Mouse (Mus musculus): ENCODE results near the gene Olfr616. TPM values are rescaled to one million over a fixed set of nuclear protein-coding genes. Genes with fewer than 3 reads are reported as not detected.

Olfr616 gene
- polyA plus RNA-seq (2017; shearing (Covaris generic)): not detected

DNA sequence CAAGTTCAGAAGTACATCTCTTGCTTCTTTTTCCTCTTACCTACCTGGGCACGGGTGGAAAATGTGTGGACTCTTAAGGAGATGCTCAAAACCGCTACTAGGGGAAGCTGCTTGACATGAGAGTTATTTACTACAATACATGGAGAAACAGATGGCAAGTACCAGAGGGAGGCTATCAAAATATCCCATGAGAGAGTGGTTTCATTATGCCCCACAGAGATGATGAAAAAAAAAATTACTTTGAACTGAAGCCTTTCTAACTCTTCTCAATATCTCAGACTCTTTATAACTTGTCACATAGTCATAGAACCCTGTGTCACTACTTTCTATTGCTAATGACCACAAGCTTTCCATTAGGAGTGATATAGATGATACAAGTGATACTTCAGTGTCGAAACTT lies at the start of gene Olfr616:
Gene Olfr616, minus strand, starts transcription at position 101 of the 400 bp plus-strand sequence.

DNA sequence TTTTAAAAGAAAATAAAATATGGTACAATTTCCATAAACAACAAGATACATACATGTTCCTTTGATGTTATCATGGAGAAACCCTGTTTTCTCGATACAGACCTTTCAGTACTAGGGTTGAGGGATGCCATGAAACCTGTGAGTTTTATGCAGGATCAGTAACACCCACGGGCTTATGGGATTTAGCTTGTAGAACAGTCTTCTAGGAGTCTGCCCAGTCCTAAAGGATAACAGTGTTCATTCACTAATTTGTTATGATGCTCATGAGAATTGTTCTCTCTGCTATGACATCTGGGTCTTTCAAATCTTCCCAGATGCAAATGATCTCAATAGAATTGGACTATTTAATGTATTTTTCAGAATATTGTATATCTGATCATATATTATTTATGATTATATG lies 43.5 kb upstream of the Olfr616 start, which contains the start of gene Olfr620:
Gene Olfr620, minus strand, starts transcription at position 101 of the 400 bp plus-strand sequence.

DNA sequence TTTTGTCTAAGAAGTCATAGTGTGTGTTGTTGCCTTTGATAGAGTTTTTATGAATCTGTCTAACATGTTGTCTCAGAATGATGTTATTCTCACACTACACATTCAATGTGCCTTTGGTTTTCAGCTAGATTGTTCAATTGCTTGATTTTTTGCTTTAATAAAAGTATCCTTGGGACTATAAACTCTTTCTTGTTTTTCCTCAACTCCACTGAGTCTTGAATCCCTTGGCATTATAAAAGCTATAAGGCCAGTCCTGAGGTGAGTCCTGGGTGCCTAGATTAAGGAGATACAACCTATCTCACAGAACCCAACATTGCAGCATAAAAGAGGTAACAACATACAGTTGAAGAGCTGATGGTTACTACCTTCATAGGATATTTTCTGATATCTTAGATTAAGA lies 31.3 kb upstream of the Olfr616 start, which contains the start of gene Olfr619:
Gene Olfr619, plus strand, starts transcription at position 301 of the 400 bp plus-strand sequence.

DNA sequence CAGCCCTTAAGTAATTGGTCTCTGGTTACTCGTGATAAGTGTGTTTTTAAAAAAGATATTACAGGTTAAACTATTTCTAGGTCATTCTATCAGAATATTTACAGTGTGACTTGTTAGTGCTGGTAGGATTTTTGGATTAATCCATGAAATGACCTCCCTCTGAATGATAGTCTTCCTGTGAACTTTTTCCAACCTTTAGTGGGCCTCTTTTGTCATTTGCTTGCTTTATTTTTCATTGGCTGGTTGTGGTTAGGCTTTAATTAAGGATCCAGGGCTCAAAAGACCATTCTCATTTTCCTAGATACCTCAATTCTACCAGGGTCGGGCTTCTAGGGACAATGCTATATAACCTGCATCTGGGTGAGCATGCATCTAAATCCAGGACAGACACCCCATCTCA lies 20.9 kb upstream of the Olfr616 start, which contains the start of gene Olfr618:
Gene Olfr618, plus strand, starts transcription at position 301 of the 400 bp plus-strand sequence.

DNA sequence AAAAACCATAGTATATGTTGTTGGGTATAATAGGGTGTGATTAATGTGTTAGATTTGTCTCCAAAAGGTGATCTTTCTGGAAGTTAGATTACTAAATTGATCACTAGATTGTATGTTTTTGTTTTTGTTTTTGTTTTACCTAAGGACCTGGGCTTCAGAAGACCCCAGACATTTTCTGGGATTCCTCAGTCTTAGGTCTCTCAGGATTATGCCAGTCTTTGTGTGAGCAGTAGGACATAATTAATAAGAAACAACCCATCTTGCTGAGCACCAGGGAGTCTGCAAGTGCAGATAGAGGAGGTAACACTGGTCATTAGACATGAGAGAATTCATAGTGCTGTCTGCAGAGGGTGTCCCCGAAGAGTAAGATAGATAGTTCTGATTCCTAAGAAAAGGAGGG lies 3.8 kb upstream of the Olfr616 start, which contains the start of gene Olfr617:
Gene Olfr617, plus strand, starts transcription at position 301 of the 400 bp plus-strand sequence.

DNA sequence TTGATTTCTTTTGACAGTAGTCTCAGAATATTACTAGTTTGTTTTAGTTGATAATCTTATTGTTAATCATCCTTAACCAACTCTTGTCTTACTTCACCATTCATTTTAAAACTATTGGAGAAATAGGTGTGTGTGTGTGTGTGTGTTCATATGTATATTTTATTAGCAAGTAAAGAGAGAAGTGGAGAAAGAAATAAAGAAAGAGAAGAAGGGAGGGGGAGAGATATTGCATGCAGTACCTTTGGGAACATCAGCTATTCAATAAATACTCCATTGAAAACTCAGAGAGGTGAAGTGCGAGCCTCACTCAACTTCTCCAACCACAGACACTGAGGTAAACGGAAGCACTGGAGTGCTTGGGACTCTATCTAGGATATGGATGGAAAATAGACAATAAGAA lies 13.2 kb downstream of the Olfr616 start, which contains the start of gene Olfr615:
Gene Olfr615, plus strand, starts transcription at position 301 of the 400 bp plus-strand sequence.

DNA sequence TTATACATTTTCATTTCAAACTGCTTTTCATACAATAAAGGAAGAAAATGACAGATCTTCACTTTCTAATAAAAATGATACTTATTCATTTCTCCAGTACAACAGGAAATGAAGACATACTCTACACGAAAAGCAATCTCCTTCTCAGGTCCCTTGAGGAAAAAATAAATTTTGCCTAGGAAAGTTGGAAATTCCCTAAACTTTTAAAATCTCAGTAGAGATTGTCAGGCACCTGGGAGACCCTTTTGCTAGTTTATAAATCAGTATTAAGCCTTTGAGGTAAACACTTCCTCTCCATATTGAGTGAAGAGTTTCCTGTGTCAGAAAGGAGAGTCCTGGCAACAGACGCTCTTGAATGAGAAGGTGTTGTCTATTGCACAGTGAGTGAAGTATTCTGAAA lies 21.2 kb downstream of the Olfr616 start, which contains the start of gene Olfr613:
Gene Olfr613, plus strand, starts transcription at position 301 of the 400 bp plus-strand sequence.

DNA sequence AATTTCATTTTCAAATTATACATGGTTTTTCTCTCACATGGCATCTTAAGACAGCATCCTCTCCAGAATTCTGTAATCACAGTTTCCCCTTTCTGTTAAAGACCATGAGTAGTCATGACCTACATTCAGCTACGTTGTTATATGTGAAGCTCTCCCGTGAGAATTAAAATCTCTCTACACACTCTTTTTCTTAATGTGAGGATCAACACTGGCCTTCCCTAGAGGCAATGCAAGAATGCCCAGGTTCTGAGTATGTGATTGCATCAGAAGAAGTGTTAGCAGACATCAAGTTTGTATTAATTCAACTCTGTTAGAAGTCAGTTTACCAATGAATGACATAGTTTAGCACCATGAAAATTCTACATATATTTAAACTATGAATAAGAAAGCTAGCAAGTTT lies 26.3 kb downstream of the Olfr616 start, which contains the start of gene Olfr612:
Gene Olfr612, minus strand, starts transcription at position 101 of the 400 bp plus-strand sequence.

DNA sequence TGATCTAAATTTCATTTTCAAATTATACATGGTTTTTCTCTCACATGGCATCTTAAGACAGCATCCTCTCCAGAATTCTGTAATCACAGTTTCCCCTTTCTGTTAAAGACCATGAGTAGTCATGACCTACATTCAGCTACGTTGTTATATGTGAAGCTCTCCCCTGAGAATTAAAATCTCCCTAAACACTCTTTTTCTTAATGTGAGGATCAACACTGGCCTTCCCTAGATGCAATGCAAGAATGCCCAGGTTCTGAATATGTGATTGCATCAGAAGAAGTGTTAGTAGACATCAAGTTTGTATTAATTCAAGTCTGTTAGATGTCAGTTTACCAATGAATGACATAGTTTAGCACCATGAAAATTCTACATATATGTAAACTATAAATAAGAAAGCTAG lies 48.2 kb downstream of the Olfr616 start, which contains the start of gene Olfr611:
Gene Olfr611, minus strand, starts transcription at position 101 of the 400 bp plus-strand sequence.

Other genes with a start within 250 kb of the Olfr616 start
- not detected for gene Olfr598, start 245.6 kb downstream of the Olfr616 start, polyA plus RNA-seq (2017; shearing (Covaris generic))
- not detected for gene Olfr599, start 233.2 kb downstream of the Olfr616 start, polyA plus RNA-seq (2017; shearing (Covaris generic))
- gene Olfr600, start 219.5 kb downstream of the Olfr616 start, polyA plus RNA-seq (2017; shearing (Covaris generic)): not detected
- not detected for gene Olfr601, start 206.5 kb downstream of the Olfr616 start, polyA plus RNA-seq (2017; shearing (Covaris generic))
- gene Olfr603, start 183.0 kb downstream of the Olfr616 start, polyA plus RNA-seq (2017; shearing (Covaris generic)): not detected
- gene Usp17lc, start 154.1 kb downstream of the Olfr616 start, polyA plus RNA-seq (2017; shearing (Covaris generic)): not detected
- gene Olfr605, start 123.7 kb downstream of the Olfr616 start, polyA plus RNA-seq (2017; shearing (Covaris generic)): not detected
- not detected for gene Olfr606, start 120.1 kb downstream of the Olfr616 start, polyA plus RNA-seq (2017; shearing (Covaris generic))
- 0.20 TPM for gene Olfr607, start 105.0 kb downstream of the Olfr616 start, polyA plus RNA-seq (2017; shearing (Covaris generic))
- not detected for gene Olfr608, start 99.3 kb downstream of the Olfr616 start, polyA plus RNA-seq (2017; shearing (Covaris generic))
- gene Olfr609, start 71.1 kb downstream of the Olfr616 start, polyA plus RNA-seq (2017; shearing (Covaris generic)): not detected
- gene Olfr610, start 57.0 kb downstream of the Olfr616 start, polyA plus RNA-seq (2017; shearing (Covaris generic)): not detected
- not detected for gene Olfr611, start 48.3 kb downstream of the Olfr616 start, polyA plus RNA-seq (2017; shearing (Covaris generic))
- not detected for gene Olfr612, start 26.4 kb downstream of the Olfr616 start, polyA plus RNA-seq (2017; shearing (Covaris generic))
- gene Olfr613, start 21.1 kb downstream of the Olfr616 start, polyA plus RNA-seq (2017; shearing (Covaris generic)): 0.06 TPM
- gene Olfr615, start 13.1 kb downstream of the Olfr616 start, polyA plus RNA-seq (2017; shearing (Covaris generic)): not detected
- gene Olfr617, start 3.9 kb upstream of the Olfr616 start, polyA plus RNA-seq (2017; shearing (Covaris generic)): not detected
- not detected for gene Olfr618, start 21.0 kb upstream of the Olfr616 start, polyA plus RNA-seq (2017; shearing (Covaris generic))
- gene Olfr619, start 31.4 kb upstream of the Olfr616 start, polyA plus RNA-seq (2017; shearing (Covaris generic)): not detected
- 0.25 TPM for gene Olfr620, start 43.4 kb upstream of the Olfr616 start, polyA plus RNA-seq (2017; shearing (Covaris generic))
- not detected for gene Olfr622, start 73.6 kb upstream of the Olfr616 start, polyA plus RNA-seq (2017; shearing (Covaris generic))
- not detected for gene Olfr623, start 94.6 kb upstream of the Olfr616 start, polyA plus RNA-seq (2017; shearing (Covaris generic))
- gene Olfr624, start 102.0 kb upstream of the Olfr616 start, polyA plus RNA-seq (2017; shearing (Covaris generic)): 0.06 TPM
- not detected for gene Olfr625-ps1, start 113.6 kb upstream of the Olfr616 start, polyA plus RNA-seq (2017; shearing (Covaris generic))
- not detected for gene Olfr243, start 145.5 kb upstream of the Olfr616 start, polyA plus RNA-seq (2017; shearing (Covaris generic))
- gene Olfr628, start 161.2 kb upstream of the Olfr616 start, polyA plus RNA-seq (2017; shearing (Covaris generic)): not detected
- gene Olfr629, start 175.8 kb upstream of the Olfr616 start, polyA plus RNA-seq (2017; shearing (Covaris generic)): not detected
- not detected for gene Olfr630, start 188.2 kb upstream of the Olfr616 start, polyA plus RNA-seq (2017; shearing (Covaris generic))
- not detected for gene Olfr69, start 202.5 kb upstream of the Olfr616 start, polyA plus RNA-seq (2017; shearing (Covaris generic))
- not detected for gene Olfr68, start 210.6 kb upstream of the Olfr616 start, polyA plus RNA-seq (2017; shearing (Covaris generic))
- not detected for gene Olfr67, start 222.7 kb upstream of the Olfr616 start, polyA plus RNA-seq (2017; shearing (Covaris generic))
- not detected for gene Hbb-bt, start 244.9 kb upstream of the Olfr616 start, polyA plus RNA-seq (2017; shearing (Covaris generic))